8 mouse cellular contexts compared by ENCODE assay signal in genomic region chr10:107123529-107124335, GRCm38 (mm10). TPM values are rescaled to one million over a fixed set of nuclear protein-coding genes. Genes with fewer than 3 reads are reported as not detected.
DNase-seq lines count a peak whose midpoint lies in the region; ATAC-seq and TF ChIP-seq lines count a peak whose summit lies in the region.

TSS of gene Acss3 (minus strand) at chr10:107123668.

- 2% methylated on average over 17 of the region's 17 CpGs for WGBS in forebrain, embryonic 16.5 days
- 3% methylated on average over 17 of the region's 17 CpGs for WGBS in limb, embryonic 10.5 days
- 3% methylated on average over 17 of the region's 17 CpGs for WGBS in midbrain, embryonic 12.5 days

- no peaks in the 10 kb centered on the region for H3K9me3 ChIP-seq in ES-Bruce4 (replicated peaks; ENCODE audit: control insufficient read depth, insufficient read depth, low read length, poor library complexity, severe bottlenecking)
- H3K9me3 ChIP-seq in forebrain, embryonic 16.5 days (ENCODE audit: control insufficient read depth, low read length), result no peaks in the 10 kb centered on the region
- H3K9me3 ChIP-seq in limb, embryonic 10.5 days (replicated peaks), result no peaks in the 10 kb centered on the region
- H3K9me3 ChIP-seq in midbrain, embryonic 12.5 days, result no peaks in the 10 kb centered on the region

- peak within 1 kb of the TSS; percentile 36 for H3K4me2 ChIP-seq in forebrain, embryonic 16.5 days (ENCODE audit: low read length)
- H3K4me2 ChIP-seq in midbrain, embryonic 12.5 days (replicated peaks), result peak within 1 kb of the TSS; percentile 60

- H3K36me3 ChIP-seq in ES-Bruce4 (ENCODE audit: control insufficient read depth, insufficient read depth, low read length, poor library complexity, severe bottlenecking), result no peaks in the 10 kb centered on the region
- no peaks in the 10 kb centered on the region for H3K36me3 ChIP-seq in forebrain, embryonic 16.5 days (ENCODE audit: control insufficient read depth, insufficient read depth)
- no peaks in the 10 kb centered on the region for H3K36me3 ChIP-seq in limb, embryonic 10.5 days
- H3K36me3 ChIP-seq in midbrain, embryonic 12.5 days, result no peaks in the 10 kb centered on the region

- TF ChIP-seq POLR2A in ES-Bruce4 (IDR thresholded peaks at IDR 0.05; ENCODE audit: insufficient read depth, low read length), result no peak

- no peaks in the 10 kb centered on the region for H3K27me3 ChIP-seq in ES-Bruce4 (ENCODE audit: control insufficient read depth, insufficient read depth, low read length, poor library complexity, severe bottlenecking)
- no peaks in the 10 kb centered on the region for H3K27me3 ChIP-seq in forebrain, embryonic 16.5 days (replicated peaks; ENCODE audit: control insufficient read depth, insufficient read depth, low read length)
- no peaks in the 10 kb centered on the region for H3K27me3 ChIP-seq in limb, embryonic 10.5 days (ENCODE audit: low read depth, poor library complexity, severe bottlenecking)
- no peaks in the 10 kb centered on the region for H3K27me3 ChIP-seq in midbrain, embryonic 12.5 days

- peak; percentile 93 for ATAC-seq in forebrain, embryonic 16.5 days
- peak; percentile 94 for ATAC-seq in midbrain, embryonic 12.5 days (ENCODE audit: low FRiP score, low read depth)

- H3K27ac ChIP-seq in ES-Bruce4 (ENCODE audit: insufficient read depth, low read length), result no peak within 1 kb of the TSS
- no peak within 1 kb of the TSS for H3K27ac ChIP-seq in forebrain, embryonic 16.5 days (ENCODE audit: low read length)
- peak within 1 kb of the TSS; percentile 83 for H3K27ac ChIP-seq in limb, embryonic 10.5 days
- H3K27ac ChIP-seq in midbrain, embryonic 12.5 days (replicated peaks), result peak within 1 kb of the TSS; percentile 42; the same call in 1 of the 2 replicates

- no peaks in the 10 kb centered on the region for H3K4me1 ChIP-seq in ES-Bruce4 (ENCODE audit: control insufficient read depth, insufficient read depth, low read length)
- 0 out of 2 replicates have a peak, but pooled peaks cover 6% of the 10 kb centered on the region for H3K4me1 ChIP-seq in forebrain, embryonic 16.5 days (replicated peaks; ENCODE audit: control insufficient read depth, insufficient read depth, low read length)
- H3K4me1 ChIP-seq in limb, embryonic 10.5 days, result peaks cover 21% of the 10 kb centered on the region
- peaks cover 14% of the 10 kb centered on the region for H3K4me1 ChIP-seq in midbrain, embryonic 12.5 days

- peak; percentile 25 to 57 for DNase-seq in adrenal gland, postnatal 36 days
- DNase-seq in heart, postnatal 4 days, result peak; percentile 64
- DNase-seq in limb, embryonic 10.5 days (ENCODE audit: low spot score), result peak; percentile 79
- DNase-seq in testis, postnatal 14 days (ENCODE audit: low spot score), result peak; percentile 60
- no peak for DNase-seq in spleen, postnatal 14 days (ENCODE audit: low spot score in 2 of 2)

- TF ChIP-seq CTCF in ES-Bruce4 (IDR thresholded peaks at IDR 0.05; ENCODE audit: low read depth, low read length), result no peak

- H3K4me3 ChIP-seq in ES-Bruce4 (ENCODE audit: low read depth, low read length), result peak within 1 kb of the TSS; percentile 37
- H3K4me3 ChIP-seq in forebrain, embryonic 16.5 days (replicated peaks; ENCODE audit: low read length), result peak within 1 kb of the TSS; percentile 25
- peak within 1 kb of the TSS; percentile 61 for H3K4me3 ChIP-seq in limb, embryonic 10.5 days
- H3K4me3 ChIP-seq in midbrain, embryonic 12.5 days, result peak within 1 kb of the TSS; percentile 44

- no peak for TF ChIP-seq EP300 in ES-Bruce4 (IDR thresholded peaks at IDR 0.05; ENCODE audit: insufficient read depth, low read depth, low read length)

- peak within 1 kb of the TSS; percentile 45; the same call in 1 of the 2 replicates for H3K9ac ChIP-seq in ES-Bruce4 (ENCODE audit: low read depth, poor library complexity, severe bottlenecking)
- no peak within 1 kb of the TSS for H3K9ac ChIP-seq in forebrain, embryonic 16.5 days (replicated peaks; ENCODE audit: low read depth, low read length)
- H3K9ac ChIP-seq in midbrain, embryonic 12.5 days (replicated peaks), result peak within 1 kb of the TSS; percentile 58; the same call in 1 of the 2 replicates

RNA-seq across cellular contexts. Expression of gene Acss3, which starts in this region (rescaled TPM):
- polyA plus RNA-seq in ES-Bruce4 (2011; ENCODE audit: insufficient read depth, insufficient read length, low read depth, missing spikeins), result 0.66 and 0.93 TPM in 2 replicates
- total RNA-seq in adrenal gland, postnatal 36 days (2021), result 10 to 100 TPM; 29.3 to 33.0 TPM
- polyA plus RNA-seq in forebrain, embryonic 16.5 days (2015; fragmentation: Nextera tagmentation; extraction: Ambion mirVana), result 0.39 and 0.52 TPM in 2 replicates
- 1 to 10 TPM; 6.4 to 8.0 TPM for total RNA-seq in heart, postnatal 4 days (2021)
- polyA plus RNA-seq in limb, embryonic 10.5 days (2016; fragmentation: Nextera tagmentation; extraction: Ambion mirVana), result 1.5 and 2.4 TPM in 2 replicates
- 2.3 and 2.4 TPM in 2 replicates for polyA plus RNA-seq in midbrain, embryonic 12.5 days (2016; fragmentation: Nextera tagmentation; extraction: Ambion mirVana)

Comparison
In these comparisons a context has a peak if more than half of its experiments do, and no peak if none do; other contexts are left out.
1. Peak in ATAC-seq, H3K4me3 ChIP-seq and H3K4me2 ChIP-seq in forebrain, embryonic 16.5 days; RNA of the gene not detected or under 1 TPM.
2. H3K27ac ChIP-seq: peak in limb, embryonic 10.5 days (single experiment) and midbrain, embryonic 12.5 days (single experiment); none in ES-Bruce4 (single experiment) and forebrain, embryonic 16.5 days (single experiment).
3. DNase-seq: peak in adrenal gland, postnatal 36 days (2 of 2), heart, postnatal 4 days (single experiment), limb, embryonic 10.5 days (single experiment) and testis, postnatal 14 days (single experiment); none in spleen, postnatal 14 days (0 of 2).
4. Peak in every context shown above with its lines, with median percentiles within 50 percentile points of each other: H3K4me3 ChIP-seq.